Mouse (Mus musculus) kidney, adult 2 months (tissue): ENCODE results near the gene Sptssa. TPM values are rescaled to one million over a fixed set of nuclear protein-coding genes. Genes with fewer than 3 reads are reported as not detected.

Source experiments
- DNase-seq: peaks from one replicate; pipeline ENCODE4 v3.0.0; 2021
- H3K27ac ChIP-seq: fragments of 200-500 bp; 2 replicates; pipeline ENCODE4 v1.5.1; 2012; ENCODE audit warnings: low read depth, low read length, control low read depth, inconsistent platforms; ENCODE audit not compliant: insufficient read depth
- H3K27me3 ChIP-seq: fragments of 200-500 bp; replicated peaks from 2 replicates; pipeline ENCODE4 v1.6.1; 2012; ENCODE audit warnings: mild to moderate bottlenecking, moderate library complexity, low read length, inconsistent platforms; ENCODE audit not compliant: control insufficient read depth, insufficient read depth
- H3K36me3 ChIP-seq: fragments of 200-500 bp; 2 replicates; pipeline ENCODE4 v1.6.1; 2012; ENCODE audit warnings: mild to moderate bottlenecking, moderate library complexity, low read length, inconsistent platforms; ENCODE audit not compliant: control insufficient read depth, insufficient read depth
- H3K4me1 ChIP-seq: fragments of 200-500 bp; 2 replicates; pipeline ENCODE4 v1.6.1; 2011; ENCODE audit warnings: low read length; ENCODE audit not compliant: control insufficient read depth, insufficient read depth
- H3K4me3 ChIP-seq: fragments of 200-500 bp; 2 replicates; pipeline ENCODE4 v1.5.1; 2011; ENCODE audit warnings: mild to moderate bottlenecking, low read depth, low read length, control low read depth; ENCODE audit not compliant: insufficient read depth
- CTCF ChIP-seq: fragments of 200-500 bp; conservative IDR thresholded peaks from 2 replicates; pipeline ENCODE4 v1.5.1; 2011; ENCODE audit warnings: low read depth, mild to moderate bottlenecking, control low read depth, low read length, moderate library complexity, mixed read lengths; ENCODE audit not compliant: insufficient read depth, insufficient read length
- POLR2A ChIP-seq: fragments of 200-500 bp; IDR thresholded peaks from one replicate; pipeline ENCODE4 v1.6.1; 2011; ENCODE audit warnings: low read depth, low read length, control low read depth
- WGBS: fragments of 180-500 bp; shearing (Covaris S2); methylation state at CpG from one replicate; pipeline ENCODE4 v1.1.7; 2018; 5-methylcytosine and 5-hydroxymethylcytosine counted together
- polyA plus RNA-seq: library from polyadenylated mRNA; depleted of rRNA; stranded (reverse); fragments of >200 nt; gene quantifications from 2 replicates; pipeline ENCODE4 v1.2.3, GENCODE M21; 2012

Sptssa gene
- polyA plus RNA-seq, 1 experiment: 80.1 TPM

GRCm38 (mm10) chr12:54643320-54643892 lies 13.0 kb downstream of the Sptssa start:
- H3K4me3 ChIP-seq: no peak overlapping the region
- H3K36me3 ChIP-seq: 0 out of 2 replicates have a peak, but pooled peaks cover 2% of the 10 kb centered on the region
- no peaks in the 10 kb centered on the region for H3K4me1 ChIP-seq
- 39% methylated on average over 5 of the region's 5 CpGs for WGBS
- no peak for TF ChIP-seq POLR2A
- TF ChIP-seq CTCF: no peak
- no peaks in the 10 kb centered on the region for H3K27me3 ChIP-seq
- H3K27ac ChIP-seq: no peak overlapping the region
- DNase-seq: no peak

DNA sequence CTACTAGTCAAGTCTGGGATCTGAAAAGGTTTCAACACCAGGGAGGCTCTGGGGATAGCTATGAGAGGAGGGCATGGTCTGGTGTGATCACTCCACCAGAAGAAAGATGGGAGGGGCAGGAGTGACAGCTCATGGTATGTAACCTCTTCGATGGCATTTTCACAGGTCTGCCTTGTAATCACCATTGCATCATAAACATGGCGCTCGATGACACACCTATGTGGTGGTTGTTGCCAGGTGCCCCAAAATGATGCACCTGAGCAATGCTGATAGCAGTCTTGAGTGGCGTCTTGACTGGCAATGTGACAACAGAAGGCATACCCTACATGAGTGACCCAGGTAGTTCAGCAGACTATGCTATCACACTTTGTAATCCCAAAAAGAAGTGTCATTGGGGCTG lies 15.0 kb downstream of the Sptssa start:
- TF ChIP-seq POLR2A: no peak
- TF ChIP-seq CTCF: no peak
- Histone ChIP-seq H3K4me3 (no peak overlapping the region), H3K27ac (no peak overlapping the region), H3K36me3 (0 out of 2 replicates have a peak, but pooled peaks cover 2% of the 10 kb centered on the region), H3K4me1 (no peaks in the 10 kb centered on the region), H3K27me3 (no peaks in the 10 kb centered on the region)
- 97% methylated on average over 4 of the region's 4 CpGs for WGBS
- DNase-seq: no peak

GRCm38 (mm10) chr12:54640259-54640658 lies 16.1 kb downstream of the Sptssa start:
- no peaks in the 10 kb centered on the region for H3K27me3 ChIP-seq
- no peaks in the 10 kb centered on the region for H3K36me3 ChIP-seq
- 58% methylated on average over 6 of the region's 6 CpGs for WGBS
- no peak for TF ChIP-seq CTCF
- TF ChIP-seq POLR2A: no peak
- H3K27ac ChIP-seq: no peak overlapping the region
- no peak overlapping the region for H3K4me3 ChIP-seq
- H3K4me1 ChIP-seq: no peaks in the 10 kb centered on the region
- peak; percentile 26 for DNase-seq

DNA sequence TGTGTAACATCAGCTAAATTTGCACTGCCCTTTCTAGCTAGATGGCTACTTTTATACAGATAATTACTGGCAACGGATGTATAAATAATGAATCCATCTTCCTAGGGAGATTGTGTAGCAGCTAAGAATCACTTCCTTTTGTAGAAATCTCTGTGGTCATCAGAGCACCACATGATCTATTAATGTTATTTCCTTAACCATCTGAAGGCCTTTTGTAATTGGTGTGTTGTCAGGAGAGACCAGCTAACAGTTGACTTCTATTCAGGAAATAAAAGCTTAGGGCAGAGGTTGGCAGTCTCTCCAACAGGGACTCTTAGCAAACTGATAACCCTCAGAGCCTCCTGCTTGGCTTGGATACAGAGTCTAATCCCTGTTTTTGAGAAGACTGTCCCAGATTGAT lies 19.3 kb downstream of the Sptssa start:
- Histone ChIP-seq H3K27ac (no peak overlapping the region), H3K27me3 (no peaks in the 10 kb centered on the region), H3K4me3 (no peak overlapping the region), H3K4me1 (no peaks in the 10 kb centered on the region), H3K36me3 (no peaks in the 10 kb centered on the region)
- 59% methylated on average over 1 of the region's 1 CpGs for WGBS
- no peak for DNase-seq
- TF ChIP-seq CTCF: no peak
- TF ChIP-seq POLR2A: no peak

DNA sequence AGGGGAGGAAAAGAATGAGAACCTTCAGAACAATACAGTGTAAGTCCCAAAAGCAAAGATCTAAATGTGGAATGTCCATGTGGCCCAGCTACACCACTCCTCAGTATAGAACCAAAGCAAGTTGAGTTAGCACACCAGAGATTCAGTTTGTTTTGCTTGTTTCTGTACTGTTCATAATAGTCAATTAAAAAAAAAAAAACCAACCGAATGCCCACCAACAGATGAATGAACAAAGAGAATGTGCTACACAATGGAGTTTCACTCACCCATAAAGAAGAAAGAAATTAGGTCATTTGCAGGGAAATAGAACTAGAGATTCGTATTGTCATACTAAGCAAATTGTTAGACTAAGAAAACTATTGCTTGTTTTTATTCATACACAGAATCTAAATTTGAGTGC lies 24.2 kb downstream of the Sptssa start:
- no peak for TF ChIP-seq CTCF
- TF ChIP-seq POLR2A: no peak
- Histone ChIP-seq H3K36me3 (no peaks in the 10 kb centered on the region), H3K4me1 (no peaks in the 10 kb centered on the region), H3K4me3 (no peak overlapping the region), H3K27me3 (no peaks in the 10 kb centered on the region), H3K27ac (no peak overlapping the region)
- WGBS: 80% methylated on average over 2 of the region's 2 CpGs
- no peak for DNase-seq

DNA sequence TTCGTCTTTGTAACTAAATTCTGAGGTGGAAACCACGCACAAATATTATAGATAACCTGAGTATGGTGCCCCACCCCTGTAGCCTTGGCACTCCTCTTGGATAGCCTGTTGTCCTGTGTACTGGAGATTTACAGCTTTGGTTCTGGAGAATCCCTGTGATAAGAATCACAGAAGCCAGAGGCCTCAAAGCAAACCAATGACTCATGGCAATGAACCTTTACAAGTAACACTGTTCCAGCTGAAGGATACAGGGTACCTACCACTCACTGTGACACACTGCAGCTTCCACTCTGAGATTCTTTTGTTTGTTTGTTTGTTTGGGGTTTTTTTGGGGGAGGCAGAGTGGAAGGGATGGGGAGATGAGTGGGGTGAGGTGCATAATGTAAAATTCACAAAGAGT lies 34.4 kb downstream of the Sptssa start:
- WGBS: 99% methylated on average over 2 of the region's 2 CpGs
- Histone ChIP-seq H3K36me3 (no peaks in the 10 kb centered on the region), H3K27me3 (no peaks in the 10 kb centered on the region), H3K27ac (no peak overlapping the region), H3K4me1 (no peaks in the 10 kb centered on the region), H3K4me3 (no peak overlapping the region)
- TF ChIP-seq POLR2A: no peak
- no peak for DNase-seq

DNA sequence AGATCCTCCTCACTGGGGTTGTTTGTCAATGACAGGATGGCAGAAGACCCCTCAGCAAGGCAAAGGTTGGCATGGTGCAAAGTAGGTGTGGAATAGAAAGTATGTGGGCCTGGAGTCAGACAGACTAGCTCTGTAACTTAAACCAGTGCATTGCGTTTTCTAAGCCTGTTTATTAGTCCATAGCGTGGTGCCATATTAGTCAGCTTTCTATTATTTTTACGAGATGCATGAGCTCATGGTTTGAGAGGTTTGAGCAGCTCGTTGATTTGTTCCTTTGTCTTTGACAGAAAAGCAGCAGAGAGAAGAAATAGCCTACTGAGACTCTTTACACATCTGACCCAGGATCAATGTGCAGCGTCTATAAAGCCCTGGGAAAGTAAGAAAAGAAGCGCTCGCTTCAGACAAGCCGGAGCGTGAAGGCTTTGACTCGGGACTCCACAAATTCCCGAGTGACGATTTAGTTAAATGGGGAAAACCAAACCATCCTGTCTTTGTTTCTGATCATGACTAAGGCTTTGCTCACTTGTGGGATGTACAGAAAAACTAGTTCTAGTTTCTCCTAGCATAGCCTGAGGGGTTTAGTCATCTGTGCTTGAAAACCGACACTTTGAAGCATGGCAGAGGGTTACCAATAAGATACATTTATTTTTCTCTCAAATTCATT lies 36.2 kb downstream of the Sptssa start:
- H3K4me3 ChIP-seq: no peak overlapping the region
- 79% methylated on average over 13 of the region's 13 CpGs for WGBS
- TF ChIP-seq POLR2A (no peak), CTCF (no peak)

GRCm38 (mm10) chr12:54608988-54609387 lies 47.4 kb downstream of the Sptssa start:
- TF ChIP-seq CTCF (no peak), POLR2A (no peak)
- DNase-seq: no peak
- no peak overlapping the region for H3K4me3 ChIP-seq
- WGBS: 46% methylated on average over 6 of the region's 6 CpGs
- H3K4me1 ChIP-seq: no peaks in the 10 kb centered on the region
- no peaks in the 10 kb centered on the region for H3K36me3 ChIP-seq
- H3K27me3 ChIP-seq: no peaks in the 10 kb centered on the region
- H3K27ac ChIP-seq: no peak overlapping the region

More for the DNA sequence above, 36.2 kb downstream of the Sptssa start:
- Histone ChIP-seq H3K27ac (no peak overlapping the region), H3K36me3 (no peaks in the 10 kb centered on the region), H3K4me1 (no peaks in the 10 kb centered on the region), H3K27me3 (no peaks in the 10 kb centered on the region)
- no peak for DNase-seq
